Mouse (Mus musculus) megakaryocyte, embryonic 14.5 days (primary cell): ENCODE results near the gene Rasgef1b.

Experiments
- FLI1 ChIP-seq: IDR thresholded peaks from 2 replicates; pipeline ENCODE4 v1.6.1; 2012; ENCODE audit warnings: low read length, inconsistent platforms, mixed read lengths
- GATA1 ChIP-seq: IDR thresholded peaks from 3 replicates; pipeline ENCODE4 v1.6.1; 2012; ENCODE audit warnings: mixed read lengths, low read length, inconsistent platforms, borderline replicate concordance

- TF ChIP-seq GATA1 (no peak), FLI1 (no peak)
Observed at GRCm38 (mm10) chr5:99451416-99451815, 277.4 kb downstream of the Rasgef1b start.
